Mouse (Mus musculus): ENCODE results near the gene Cyren.

The Cyren gene

DNA sequence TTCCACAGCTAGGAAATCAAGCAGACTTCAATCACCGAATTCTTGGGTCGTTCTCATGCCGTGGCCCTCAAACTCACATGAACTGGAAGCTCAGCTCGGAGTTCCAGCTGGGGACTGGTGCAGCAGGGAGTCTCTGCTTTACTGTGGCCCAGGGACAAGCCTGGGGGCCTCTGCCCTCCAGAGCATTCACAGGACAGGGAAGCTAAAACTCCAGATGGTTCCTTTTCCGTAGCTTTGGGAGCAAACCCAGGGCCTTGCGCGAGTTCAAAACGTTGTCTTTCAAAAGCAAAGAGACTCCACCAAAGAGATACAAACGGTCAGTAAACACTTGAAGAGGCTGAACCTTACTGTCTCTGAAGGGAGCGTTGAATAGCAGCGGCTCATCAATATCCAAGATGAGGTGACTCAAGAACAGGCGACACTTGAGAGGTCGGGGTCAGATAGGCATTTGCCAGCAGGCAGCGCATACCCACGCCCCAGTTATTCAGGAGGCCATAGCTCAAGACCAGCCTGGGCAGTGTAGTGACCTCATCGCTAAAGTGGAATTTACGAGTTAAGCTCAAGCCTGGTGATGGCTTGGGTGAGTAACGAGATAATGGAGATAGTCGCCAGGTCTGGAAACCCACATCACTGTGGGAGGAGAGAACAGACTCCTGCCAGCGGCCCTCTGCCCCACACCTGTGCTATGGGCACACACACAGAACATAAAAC lies 9.2 kb downstream of the Cyren start:
- in situ Hi-C loops (cut with MboI, MseI): no loop called here

GRCm38 (mm10) chr6:34867995-34868350 lies 9.9 kb downstream of the Cyren start:
- in situ Hi-C loops (cut with MboI, MseI): no loop called here

- in situ Hi-C loops (cut with MboI, MseI): no loop called here
Measured at GRCm38 (mm10) chr6:34867301-34867994, 10.4 kb downstream of the Cyren start.

GRCm38 (mm10) chr6:34866786-34867185 lies 11.1 kb downstream of the Cyren start:
- in situ Hi-C loops (cut with MboI, MseI): no loop called here

DNA sequence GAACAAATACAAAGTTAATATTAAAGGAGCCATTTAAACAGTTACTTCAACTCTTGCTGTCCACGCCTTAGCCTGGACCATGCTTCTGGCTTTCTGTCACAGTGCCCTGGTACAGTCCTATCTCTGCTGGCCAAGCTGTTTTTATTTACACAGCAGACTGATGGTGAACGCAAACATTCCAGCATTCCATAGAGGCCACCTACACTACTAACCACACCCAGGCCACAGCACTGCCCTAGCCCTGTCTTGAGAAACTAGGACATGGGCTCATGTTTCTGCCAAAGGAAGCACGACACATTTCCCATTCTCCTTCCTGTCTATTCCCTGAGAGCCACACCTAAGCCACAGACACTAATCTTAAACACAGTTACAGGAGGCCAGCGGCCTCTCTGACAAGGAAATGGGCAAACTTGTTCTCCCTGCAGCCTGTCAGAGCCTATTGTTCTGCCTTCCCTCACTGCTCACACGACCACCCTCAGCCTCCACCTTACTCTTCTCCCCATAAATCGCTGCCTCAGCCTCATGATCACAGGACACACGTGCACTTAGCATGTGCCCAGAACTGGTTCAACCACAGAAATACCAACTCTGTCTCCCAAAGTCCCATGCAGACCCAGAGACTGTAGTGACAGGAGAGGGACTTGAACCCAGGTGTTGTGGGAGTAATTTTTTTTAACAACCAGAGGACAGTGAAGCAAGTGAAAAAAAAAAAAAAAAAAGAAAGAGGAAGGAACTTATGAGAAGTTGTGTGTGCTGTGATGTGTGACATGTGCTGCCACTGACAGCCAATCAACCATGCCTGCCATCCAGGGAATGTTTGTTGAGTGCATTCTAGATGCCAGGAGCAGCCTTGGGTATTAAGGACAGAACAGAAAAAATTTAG lies 11.9 kb downstream of the Cyren start:
- in situ Hi-C loops (cut with MboI, MseI): no loop called here

- in situ Hi-C loops (cut with MboI, MseI): no loop called here
Measured at GRCm38 (mm10) chr6:34865213-34865612, 12.6 kb downstream of the Cyren start.

- in situ Hi-C loops (cut with MboI, MseI): no loop called here
Measured at GRCm38 (mm10) chr6:34863786-34864514, 13.9 kb downstream of the Cyren start.

- in situ Hi-C loops (cut with MboI, MseI): no loop called here
Measured at GRCm38 (mm10) chr6:34862791-34863403, 15.0 kb downstream of the Cyren start, which contains the start of gene Tmem140. Gene Tmem140, plus strand, starts transcription at chr6:34863146.

DNA sequence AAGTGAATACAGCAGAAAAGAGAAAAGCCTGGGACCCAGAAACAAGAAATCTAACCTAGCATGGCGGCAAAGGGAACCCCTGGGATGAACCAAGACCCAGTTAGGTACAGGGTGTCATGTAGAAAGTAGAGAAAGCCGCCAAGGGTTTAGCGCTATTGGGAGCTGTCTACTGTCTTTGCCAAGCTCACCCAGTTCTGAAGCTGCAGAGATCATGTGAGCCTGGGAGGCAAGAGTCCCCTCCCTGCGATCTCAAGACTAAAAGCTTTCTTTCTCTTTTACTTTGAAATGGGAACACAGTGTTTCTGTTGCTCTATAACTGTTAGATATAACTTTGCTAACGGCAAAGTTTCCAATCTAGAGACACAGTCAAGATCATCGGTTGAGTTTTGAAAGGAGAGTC lies 15.5 kb downstream of the Cyren start:
- in situ Hi-C loops (cut with MboI, MseI): no loop called here

GRCm38 (mm10) chr6:34861546-34862053 lies 16.3 kb downstream of the Cyren start:
- in situ Hi-C loops (cut with MboI, MseI): no loop called here

DNA sequence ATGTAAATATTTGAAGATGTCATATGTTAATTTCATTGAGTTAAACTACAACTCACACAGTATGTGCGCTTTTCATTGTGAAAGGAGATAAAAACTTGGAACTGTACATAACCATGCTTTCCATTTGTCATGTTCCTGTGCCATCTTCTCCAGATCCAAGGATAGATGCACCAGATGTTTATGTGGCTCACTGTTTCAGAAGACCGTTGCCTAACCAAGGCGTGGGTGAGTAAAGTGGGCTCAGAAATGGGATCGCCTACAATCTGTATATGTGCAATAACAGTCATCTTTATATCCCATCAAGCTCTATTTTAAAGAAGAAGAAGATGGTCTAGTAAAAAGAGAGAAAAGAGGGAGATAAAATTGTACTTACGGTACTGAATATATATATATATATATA lies 45.5 kb downstream of the Cyren start:
- in situ Hi-C loops (cut with MboI, MseI): no loop called here

- in situ Hi-C loops (cut with MboI, MseI): no loop called here
Measured at GRCm38 (mm10) chr6:34824406-34824805, 53.5 kb downstream of the Cyren start.

Measured in T-helper 1 cell (primary cell).